Mouse (Mus musculus) kidney, embryonic 15.5 days (tissue): ENCODE measurements around the gene Tctex1d4. TPM values are rescaled to one million over a fixed set of nuclear protein-coding genes. Genes with fewer than 3 reads are reported as not detected.
A peak's percentile ranks its signal among the peaks of the same experiment; 100 is the strongest.

Experiments used
- ATAC-seq: fragments of 200-750 bp; cut with Nextera tagmentation; replicated peaks from 2 replicates; pipeline ENCODE4 v1.8.0; 2017; ENCODE audit warnings: moderate TSS enrichment; ENCODE audit not compliant: low FRiP score
- H3K27ac ChIP-seq: fragments of 300-500 bp; sonication (generic); 2 replicates; pipeline ENCODE4 v1.5.1; 2015; ENCODE audit warnings: mild to moderate bottlenecking, inconsistent platforms
- H3K27me3 ChIP-seq: fragments of 300-500 bp; sonication (generic); 2 replicates; pipeline ENCODE4 v1.6.1; 2015; ENCODE audit warnings: inconsistent platforms
- H3K36me3 ChIP-seq: fragments of 300-500 bp; sonication (generic); 2 replicates; pipeline ENCODE4 v1.6.1; 2015; ENCODE audit warnings: inconsistent platforms
- H3K4me1 ChIP-seq: fragments of 300-500 bp; sonication (generic); 2 replicates; pipeline ENCODE4 v1.6.1; 2015; ENCODE audit warnings: inconsistent platforms
- H3K4me2 ChIP-seq: fragments of 300-500 bp; sonication (generic); 2 replicates; pipeline ENCODE4 v1.6.1; 2015; ENCODE audit warnings: moderate library complexity, mild to moderate bottlenecking, inconsistent platforms
- H3K4me3 ChIP-seq: fragments of 300-500 bp; sonication (generic); replicated peaks from 2 replicates; pipeline ENCODE4 v1.5.1; 2015; ENCODE audit warnings: mild to moderate bottlenecking, inconsistent platforms
- H3K9ac ChIP-seq: fragments of 300-500 bp; sonication (generic); 2 replicates; pipeline ENCODE4 v1.6.1; 2015; ENCODE audit warnings: mild to moderate bottlenecking, inconsistent platforms
- H3K9me3 ChIP-seq: fragments of 300-500 bp; sonication (generic); replicated peaks from 2 replicates; pipeline ENCODE4 v1.6.1; 2016; ENCODE audit warnings: inconsistent platforms
- WGBS: fragments of 180-500 bp; shearing (Covaris S2); methylation state at CpG from one replicate; pipeline ENCODE4 v1.1.7; 2015; ENCODE audit warnings: mixed read lengths; 5-methylcytosine and 5-hydroxymethylcytosine counted together
- polyA plus RNA-seq: library from polyadenylated mRNA; unstranded; fragments of >200 nt; fragmentation: Nextera tagmentation; extraction: Ambion mirVana; gene quantifications from 2 replicates; pipeline ENCODE4 v1.2.1, GENCODE M21; 2015

The Tctex1d4 gene
- polyA plus RNA-seq, 1 experiment from 2014 or later = not detected

- peaks cover 18% of the 10 kb centered on the region; the same call in 1 of the 2 replicates for H3K36me3 ChIP-seq
- peaks cover 22% of the 10 kb centered on the region for H3K27me3 ChIP-seq
- H3K4me1 ChIP-seq = peaks cover 21% of the 10 kb centered on the region
- no peaks in the 10 kb centered on the region for H3K9me3 ChIP-seq
- no peak overlapping the region for H3K27ac ChIP-seq
- ATAC-seq = no peak
- 42% methylated on average over 7 of the region's 7 CpGs for WGBS
- peak overlapping the region; percentile 99 for H3K4me2 ChIP-seq
- H3K9ac ChIP-seq = no peak overlapping the region
- H3K4me3 ChIP-seq = peak overlapping the region; percentile 79
Observed at GRCm38 (mm10) chr4:117131890-117132793, 5.5 kb downstream of the Tctex1d4 start.

DNA sequence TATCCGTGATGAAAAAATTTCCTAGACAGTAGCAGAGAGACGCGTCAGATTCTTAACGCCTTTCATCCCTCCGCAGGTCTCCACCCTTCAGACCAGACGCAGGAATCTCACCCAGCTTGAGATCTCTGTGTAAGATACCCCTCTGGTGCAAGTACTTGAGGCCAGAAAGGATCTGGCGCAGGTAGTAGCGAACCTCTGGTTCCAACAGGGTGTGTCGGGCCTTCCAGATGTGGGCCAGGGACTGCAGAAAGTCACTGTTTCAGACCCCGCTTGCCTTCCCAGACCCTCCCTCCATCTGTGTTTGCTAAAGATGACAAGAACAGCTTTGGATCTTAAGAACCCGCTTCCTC, 6.2 kb downstream of the Tctex1d4 start:
- no peaks in the 10 kb centered on the region for H3K9me3 ChIP-seq
- peak overlapping the region; percentile 99 for H3K4me2 ChIP-seq
- H3K27me3 ChIP-seq = peaks cover 22% of the 10 kb centered on the region
- H3K4me1 ChIP-seq = peaks cover 21% of the 10 kb centered on the region
- peaks cover 17% of the 10 kb centered on the region; the same call in 1 of the 2 replicates for H3K36me3 ChIP-seq
- no peak for ATAC-seq
- no peak overlapping the region for H3K27ac ChIP-seq
- H3K4me3 ChIP-seq = peak overlapping the region; percentile 79
- WGBS = 25% methylated on average over 11 of the region's 11 CpGs
- H3K9ac ChIP-seq = peak overlapping the region; percentile 88

DNA sequence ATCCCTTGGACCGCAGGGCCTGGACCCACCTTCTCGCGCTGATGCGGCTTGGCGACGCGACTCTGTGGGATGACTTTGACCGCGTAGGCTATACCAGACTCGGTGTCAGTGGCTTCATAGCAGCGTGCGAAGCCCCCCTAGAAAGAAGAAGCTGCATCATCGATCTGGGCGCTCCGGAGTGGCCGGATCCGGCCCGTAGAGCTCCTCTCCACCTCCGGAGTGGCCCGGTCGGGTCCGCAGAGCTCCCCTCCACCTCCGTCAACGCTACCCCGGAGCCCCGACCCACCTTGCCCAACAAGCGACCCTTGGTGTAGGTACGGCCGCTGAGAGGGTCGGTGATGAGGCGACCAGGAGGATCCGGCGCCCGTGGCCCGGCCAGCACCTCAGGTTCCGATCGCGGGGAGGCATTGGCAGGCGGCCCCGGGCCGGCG, 6.8 kb downstream of the Tctex1d4 start:
- Histone ChIP-seq H3K27ac (no peak overlapping the region), H3K4me2 (peak overlapping the region; percentile 99), H3K9ac (peak overlapping the region; percentile 88), H3K4me3 (peak overlapping the region; percentile 79), H3K4me1 (peaks cover 21% of the 10 kb centered on the region), H3K36me3 (peaks cover 11% of the 10 kb centered on the region; the same call in 1 of the 2 replicates), H3K27me3 (peaks cover 22% of the 10 kb centered on the region), H3K9me3 (no peaks in the 10 kb centered on the region)
- ATAC-seq = peak; percentile 38
- WGBS = under 1% methylated on average over 42 of the region's 42 CpGs

- no peak within 1 kb of the TSS for H3K27ac ChIP-seq
- WGBS = 3% methylated on average over 43 of the region's 48 CpGs
Observed at GRCm38 (mm10) chr4:117133817-117134600, 7.4 kb downstream of the Tctex1d4 start, which contains the start of gene Plk3. Gene Plk3 (minus strand): TSS chr4:117133963.

DNA sequence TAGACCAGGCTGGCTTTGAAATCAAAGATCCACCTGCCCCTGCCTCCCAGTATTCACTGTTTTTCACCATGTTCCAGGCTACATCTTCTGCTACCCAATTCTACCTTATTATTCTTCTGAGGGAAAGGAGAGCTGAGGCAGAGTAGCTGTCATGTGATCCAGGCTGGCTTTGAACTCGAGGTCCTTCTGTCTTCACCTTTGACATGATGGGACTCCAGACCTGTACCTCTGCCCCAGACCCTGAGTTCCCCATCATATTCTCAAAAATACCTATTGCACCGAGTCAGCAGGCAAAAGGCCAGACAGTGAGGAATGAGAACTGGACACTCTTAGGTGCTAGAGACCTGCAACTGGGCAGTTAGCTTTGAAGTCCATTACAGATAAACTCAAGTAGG, 8.0 kb downstream of the Tctex1d4 start:
- Histone ChIP-seq H3K4me1 (peaks cover 26% of the 10 kb centered on the region), H3K9me3 (no peaks in the 10 kb centered on the region), H3K4me3 (no peak overlapping the region), H3K9ac (no peak overlapping the region), H3K36me3 (peaks cover 3% of the 10 kb centered on the region; the same call in 1 of the 2 replicates), H3K27ac (no peak overlapping the region), H3K27me3 (peaks cover 22% of the 10 kb centered on the region), H3K4me2 (peak overlapping the region; percentile 99)
- 39% methylated on average over 2 of the region's 2 CpGs for WGBS
- ATAC-seq = no peak

More at GRCm38 (mm10) chr4:117133817-117134600, 7.4 kb downstream of the Tctex1d4 start, which contains the start of gene Plk3:
- Histone ChIP-seq H3K4me3 (peak within 1 kb of the TSS; percentile 79), H3K4me1 (peaks cover 24% of the 10 kb centered on the region), H3K27me3 (peaks cover 22% of the 10 kb centered on the region), H3K9me3 (no peaks in the 10 kb centered on the region), H3K4me2 (peak within 1 kb of the TSS; percentile 99), H3K9ac (peak within 1 kb of the TSS; percentile 88), H3K36me3 (peaks cover 6% of the 10 kb centered on the region; the same call in 1 of the 2 replicates)
- peak; percentile 93 for ATAC-seq

- Histone ChIP-seq H3K9ac (no peak overlapping the region), H3K4me2 (no peak overlapping the region), H3K4me1 (peaks cover 26% of the 10 kb centered on the region), H3K4me3 (no peak overlapping the region), H3K9me3 (no peaks in the 10 kb centered on the region), H3K27ac (no peak overlapping the region), H3K27me3 (peaks cover 22% of the 10 kb centered on the region), H3K36me3 (peaks cover 3% of the 10 kb centered on the region; the same call in 1 of the 2 replicates)
- WGBS = 32% methylated on average over 8 of the region's 8 CpGs
- no peak; the same call in 1 of the 2 replicates for ATAC-seq
Observed at GRCm38 (mm10) chr4:117136034-117136433, 9.4 kb downstream of the Tctex1d4 start.

GRCm38 (mm10) chr4:117138295-117139216, 12.0 kb downstream of the Tctex1d4 start:
- peaks cover 14% of the 10 kb centered on the region for H3K4me1 ChIP-seq
- H3K27ac ChIP-seq = 0 out of 2 replicates have a peak overlapping the region, but pooled peaks have one; percentile 4
- no peaks in the 10 kb centered on the region for H3K36me3 ChIP-seq
- no peak overlapping the region for H3K4me2 ChIP-seq
- no peak overlapping the region for H3K9ac ChIP-seq
- 54% methylated on average over 16 of the region's 17 CpGs for WGBS
- no peak for ATAC-seq
- H3K9me3 ChIP-seq = no peaks in the 10 kb centered on the region
- H3K27me3 ChIP-seq = no peaks in the 10 kb centered on the region
- no peak overlapping the region for H3K4me3 ChIP-seq

DNA sequence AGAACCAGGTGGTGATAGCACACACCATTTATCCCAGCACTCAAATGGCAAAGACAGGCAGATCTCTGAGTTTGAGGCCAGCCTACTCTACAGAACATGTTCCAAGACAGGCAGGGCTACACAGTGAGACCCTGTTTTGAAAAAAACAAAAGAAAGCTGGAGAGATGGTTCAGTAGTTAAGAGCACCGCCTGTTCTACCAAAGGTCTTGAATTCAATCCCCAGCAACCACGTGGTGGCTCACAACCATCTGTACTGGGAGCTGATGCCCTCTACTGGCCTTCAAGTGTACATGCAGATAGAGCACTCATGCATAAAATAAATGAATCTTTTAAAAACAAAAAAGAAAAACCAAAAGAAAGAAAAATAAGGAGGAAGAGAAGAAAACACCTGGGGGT, 12.6 kb downstream of the Tctex1d4 start:
- no peaks in the 10 kb centered on the region for H3K36me3 ChIP-seq
- peaks cover 12% of the 10 kb centered on the region for H3K4me1 ChIP-seq
- H3K4me2 ChIP-seq = no peak overlapping the region
- H3K4me3 ChIP-seq = no peak overlapping the region
- 0 out of 2 replicates have a peak overlapping the region, but pooled peaks have one; percentile 4 for H3K27ac ChIP-seq
- no peak overlapping the region for H3K9ac ChIP-seq
- WGBS = 3% methylated on average over 2 of the region's 2 CpGs
- H3K27me3 ChIP-seq = no peaks in the 10 kb centered on the region
- no peak for ATAC-seq
- H3K9me3 ChIP-seq = no peaks in the 10 kb centered on the region

DNA sequence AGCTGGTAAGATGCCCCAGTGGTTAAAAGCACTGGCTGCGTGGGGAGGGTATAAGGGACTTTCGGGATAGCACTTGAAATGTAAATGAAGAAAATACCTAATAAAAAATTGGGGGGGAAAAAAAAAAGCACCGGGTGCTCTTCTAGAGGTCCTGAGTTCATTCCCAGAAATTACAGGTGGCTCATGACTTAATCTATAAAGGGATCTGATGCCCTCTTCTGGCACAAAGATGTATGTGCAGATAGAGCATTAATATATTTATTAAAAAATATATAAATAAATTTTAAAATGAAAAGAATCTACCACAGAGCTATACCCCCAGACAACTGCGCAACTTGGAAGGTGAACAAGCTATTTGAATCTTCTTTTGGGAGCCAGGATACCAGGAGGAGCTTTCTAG, 14.0 kb downstream of the Tctex1d4 start:
- no peak overlapping the region for H3K27ac ChIP-seq
- H3K4me1 ChIP-seq = peaks cover 9% of the 10 kb centered on the region
- ATAC-seq = no peak
- H3K36me3 ChIP-seq = no peaks in the 10 kb centered on the region
- H3K4me3 ChIP-seq = no peak overlapping the region
- H3K27me3 ChIP-seq = no peaks in the 10 kb centered on the region
- no peak overlapping the region for H3K4me2 ChIP-seq
- H3K9ac ChIP-seq = no peak overlapping the region
- 33% methylated on average over 4 of the region's 4 CpGs for WGBS
- H3K9me3 ChIP-seq = no peaks in the 10 kb centered on the region

DNA sequence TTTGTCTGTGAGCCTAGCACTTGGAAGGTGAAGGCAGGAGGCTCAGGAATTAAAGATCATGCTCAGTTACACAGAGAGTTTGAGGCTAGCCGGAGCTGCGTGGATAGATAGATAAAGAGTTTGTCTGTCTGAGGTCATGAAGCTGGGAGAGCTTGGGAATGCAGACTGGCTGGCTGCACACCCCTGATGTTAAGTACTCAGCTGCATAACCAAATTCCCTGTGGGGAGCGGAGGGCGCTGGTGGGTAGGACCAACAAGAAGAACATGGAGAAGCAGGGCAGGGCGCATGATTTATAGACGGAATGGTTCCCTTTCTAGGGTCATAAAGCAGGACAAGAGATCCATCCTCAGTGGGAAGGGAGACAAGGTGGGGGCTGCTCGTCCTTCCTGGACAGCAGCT, 16.4 kb downstream of the Tctex1d4 start:
- Histone ChIP-seq H3K36me3 (0 out of 2 replicates have a peak, but pooled peaks cover 2% of the 10 kb centered on the region), H3K9me3 (no peaks in the 10 kb centered on the region), H3K27ac (no peak overlapping the region), H3K27me3 (no peaks in the 10 kb centered on the region), H3K4me1 (peaks cover 9% of the 10 kb centered on the region), H3K4me3 (no peak overlapping the region), H3K9ac (no peak overlapping the region), H3K4me2 (no peak overlapping the region)
- no peak for ATAC-seq
- WGBS = 35% methylated on average over 7 of the region's 7 CpGs

GRCm38 (mm10) chr4:117145248-117145647, 18.7 kb downstream of the Tctex1d4 start:
- WGBS = 93% methylated on average over 13 of the region's 13 CpGs
- no peak for ATAC-seq

More at GRCm38 (mm10) chr4:117145248-117145647, 18.7 kb downstream of the Tctex1d4 start:
- H3K27ac ChIP-seq = no peak overlapping the region
- H3K9ac ChIP-seq = no peak overlapping the region
- H3K27me3 ChIP-seq = no peaks in the 10 kb centered on the region
- H3K36me3 ChIP-seq = peaks cover 22% of the 10 kb centered on the region
- H3K4me1 ChIP-seq = peaks cover 4% of the 10 kb centered on the region
- no peaks in the 10 kb centered on the region for H3K9me3 ChIP-seq
- H3K4me2 ChIP-seq = no peak overlapping the region
- H3K4me3 ChIP-seq = no peak overlapping the region
